Mouse (Mus musculus): ENCODE results near the gene Cacnb1. TPM values are rescaled to one million over a fixed set of nuclear protein-coding genes. Genes with fewer than 3 reads are reported as not detected.
A peak's percentile ranks its signal among the peaks of the same experiment; 100 is the strongest.

Gene Cacnb1
- polyA plus RNA-seq, 1 experiment: 79.4 TPM

DNA sequence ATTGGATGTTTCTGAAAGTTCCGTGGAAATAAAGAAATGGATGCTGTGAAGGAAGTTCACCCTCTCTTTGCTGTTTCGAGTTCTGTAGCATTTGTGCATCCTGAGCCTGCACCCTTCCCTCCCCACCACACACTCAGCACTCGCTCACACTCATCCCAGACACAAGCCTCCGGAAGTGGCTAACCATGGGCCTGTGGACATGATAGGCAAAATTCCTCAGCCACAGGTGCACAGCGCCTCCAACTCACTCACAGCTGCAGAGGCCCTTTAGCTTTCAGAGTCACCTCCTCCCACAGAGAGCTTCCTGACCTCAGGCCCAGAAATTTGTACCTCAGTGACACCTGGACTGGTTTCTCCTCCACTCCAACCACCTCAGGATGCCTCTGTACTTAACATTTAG is 45.0 kb downstream of the Cacnb1 start:
- Histone ChIP-seq H3K27ac (ENCODE audit: control insufficient read depth, insufficient read depth, low read depth, low read length) (no peak overlapping the region), H3K4me1 (ENCODE audit: control insufficient read depth, insufficient read depth, low read length) (0 out of 2 replicates have a peak, but pooled peaks cover 2% of the 10 kb centered on the region), H3K36me3 (ENCODE audit: control insufficient read depth, insufficient read depth, low read length) (no peaks in the 10 kb centered on the region), H3K4me3 (ENCODE audit: control insufficient read depth, low read depth, low read length) (no peak overlapping the region), H3K27me3 (ENCODE audit: control insufficient read depth, insufficient read depth, low read length) (no peaks in the 10 kb centered on the region)
- no peak for TF ChIP-seq POLR2A (IDR thresholded peaks at IDR 0.05; ENCODE audit: control insufficient read depth, low read depth, low read length)

DNA sequence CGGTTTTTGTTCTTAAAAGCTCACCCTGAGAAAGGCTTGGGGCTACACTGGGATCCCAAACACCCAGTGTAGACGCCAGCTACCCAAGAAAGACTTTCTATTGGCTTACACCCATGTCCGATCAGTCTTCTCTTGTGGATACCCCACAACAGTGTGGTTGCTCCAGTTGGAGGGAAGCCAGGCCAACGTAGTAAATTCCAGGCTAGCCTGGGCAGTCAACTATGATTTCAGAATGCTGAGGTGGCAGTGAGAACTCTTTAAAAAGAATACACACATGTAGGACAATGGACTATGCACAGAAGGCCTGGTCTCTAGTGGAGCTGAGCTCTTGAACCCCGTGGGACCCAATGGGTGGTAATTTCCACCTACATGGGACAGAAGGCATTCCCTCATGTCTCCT is 48.1 kb downstream of the Cacnb1 start:
- Histone ChIP-seq H3K4me1 (ENCODE audit: control insufficient read depth, insufficient read depth, low read length) (0 out of 2 replicates have a peak, but pooled peaks cover 2% of the 10 kb centered on the region), H3K4me3 (ENCODE audit: control insufficient read depth, low read depth, low read length) (peak overlapping the region; percentile 16; the same call in 1 of the 2 replicates), H3K27ac (ENCODE audit: control insufficient read depth, insufficient read depth, low read depth, low read length) (no peak overlapping the region), H3K36me3 (ENCODE audit: control insufficient read depth, insufficient read depth, low read length) (no peaks in the 10 kb centered on the region), H3K27me3 (ENCODE audit: control insufficient read depth, insufficient read depth, low read length) (no peaks in the 10 kb centered on the region)
- no peak for TF ChIP-seq CTCF (IDR thresholded peaks at IDR 0.05; ENCODE audit: control insufficient read depth, insufficient read depth, insufficient replicate concordance, low read depth, low read length)
- no peak for TF ChIP-seq POLR2A (IDR thresholded peaks at IDR 0.05; ENCODE audit: control insufficient read depth, low read depth, low read length)

GRCm38 (mm10) chr11:97974141-97974540 is 48.7 kb downstream of the Cacnb1 start:
- H3K27ac ChIP-seq (ENCODE audit: control insufficient read depth, insufficient read depth, low read depth, low read length): no peak overlapping the region

GRCm38 (mm10) chr11:97972434-97972833 is 50.4 kb downstream of the Cacnb1 start:
- H3K27ac ChIP-seq (ENCODE audit: control insufficient read depth, insufficient read depth, low read depth, low read length): no peak overlapping the region
- TF ChIP-seq CTCF (IDR thresholded peaks at IDR 0.05; ENCODE audit: control insufficient read depth, insufficient read depth, insufficient replicate concordance, low read depth, low read length): no peak
- TF ChIP-seq POLR2A (IDR thresholded peaks at IDR 0.05; ENCODE audit: control insufficient read depth, low read depth, low read length): no peak
- H3K27me3 ChIP-seq (ENCODE audit: control insufficient read depth, insufficient read depth, low read length): no peaks in the 10 kb centered on the region
- no peak overlapping the region for H3K4me3 ChIP-seq (ENCODE audit: control insufficient read depth, low read depth, low read length)
- no peaks in the 10 kb centered on the region for H3K4me1 ChIP-seq (ENCODE audit: control insufficient read depth, insufficient read depth, low read length)
- H3K36me3 ChIP-seq (ENCODE audit: control insufficient read depth, insufficient read depth, low read length): no peaks in the 10 kb centered on the region

More at GRCm38 (mm10) chr11:97974141-97974540, 48.7 kb downstream of the Cacnb1 start:
- Histone ChIP-seq H3K4me1 (ENCODE audit: control insufficient read depth, insufficient read depth, low read length) (0 out of 2 replicates have a peak, but pooled peaks cover 2% of the 10 kb centered on the region), H3K4me3 (ENCODE audit: control insufficient read depth, low read depth, low read length) (peak overlapping the region; percentile 16; the same call in 1 of the 2 replicates), H3K36me3 (ENCODE audit: control insufficient read depth, insufficient read depth, low read length) (no peaks in the 10 kb centered on the region), H3K27me3 (ENCODE audit: control insufficient read depth, insufficient read depth, low read length) (no peaks in the 10 kb centered on the region)
- TF ChIP-seq POLR2A (IDR thresholded peaks at IDR 0.05; ENCODE audit: control insufficient read depth, low read depth, low read length) (no peak), CTCF (IDR thresholded peaks at IDR 0.05; ENCODE audit: control insufficient read depth, insufficient read depth, insufficient replicate concordance, low read depth, low read length) (no peak)

- no peak overlapping the region for H3K27ac ChIP-seq (ENCODE audit: control insufficient read depth, insufficient read depth, low read depth, low read length)
- H3K4me1 ChIP-seq (ENCODE audit: control insufficient read depth, insufficient read depth, low read length): no peaks in the 10 kb centered on the region
- no peak for TF ChIP-seq CTCF (IDR thresholded peaks at IDR 0.05; ENCODE audit: control insufficient read depth, insufficient read depth, insufficient replicate concordance, low read depth, low read length)
- TF ChIP-seq POLR2A (IDR thresholded peaks at IDR 0.05; ENCODE audit: control insufficient read depth, low read depth, low read length): no peak
These were observed 51.6 kb downstream of the Cacnb1 start for GRCm38 (mm10) chr11:97971232-97971631.

GRCm38 (mm10) chr11:97970771-97971170 is 52.1 kb downstream of the Cacnb1 start:
- Histone ChIP-seq H3K4me1 (ENCODE audit: control insufficient read depth, insufficient read depth, low read length) (no peaks in the 10 kb centered on the region), H3K27ac (ENCODE audit: control insufficient read depth, insufficient read depth, low read depth, low read length) (no peak overlapping the region), H3K4me3 (ENCODE audit: control insufficient read depth, low read depth, low read length) (no peak overlapping the region), H3K36me3 (ENCODE audit: control insufficient read depth, insufficient read depth, low read length) (no peaks in the 10 kb centered on the region), H3K27me3 (ENCODE audit: control insufficient read depth, insufficient read depth, low read length) (no peaks in the 10 kb centered on the region)
- TF ChIP-seq POLR2A (IDR thresholded peaks at IDR 0.05; ENCODE audit: control insufficient read depth, low read depth, low read length): no peak
- no peak for TF ChIP-seq CTCF (IDR thresholded peaks at IDR 0.05; ENCODE audit: control insufficient read depth, insufficient read depth, insufficient replicate concordance, low read depth, low read length)

More at GRCm38 (mm10) chr11:97971232-97971631, 51.6 kb downstream of the Cacnb1 start:
- Histone ChIP-seq H3K27me3 (ENCODE audit: control insufficient read depth, insufficient read depth, low read length) (no peaks in the 10 kb centered on the region), H3K36me3 (ENCODE audit: control insufficient read depth, insufficient read depth, low read length) (no peaks in the 10 kb centered on the region), H3K4me3 (ENCODE audit: control insufficient read depth, low read depth, low read length) (no peak overlapping the region)

- Histone ChIP-seq H3K27me3 (ENCODE audit: control insufficient read depth, insufficient read depth, low read length) (no peaks in the 10 kb centered on the region), H3K27ac (ENCODE audit: control insufficient read depth, insufficient read depth, low read depth, low read length) (no peak overlapping the region), H3K4me3 (ENCODE audit: control insufficient read depth, low read depth, low read length) (no peak overlapping the region), H3K4me1 (ENCODE audit: control insufficient read depth, insufficient read depth, low read length) (no peaks in the 10 kb centered on the region), H3K36me3 (ENCODE audit: control insufficient read depth, insufficient read depth, low read length) (no peaks in the 10 kb centered on the region)
- TF ChIP-seq CTCF (IDR thresholded peaks at IDR 0.05; ENCODE audit: control insufficient read depth, insufficient read depth, insufficient replicate concordance, low read depth, low read length) (no peak), POLR2A (IDR thresholded peaks at IDR 0.05; ENCODE audit: control insufficient read depth, low read depth, low read length) (no peak)
These were observed 54.4 kb downstream of the Cacnb1 start for GRCm38 (mm10) chr11:97968385-97968784.

DNA sequence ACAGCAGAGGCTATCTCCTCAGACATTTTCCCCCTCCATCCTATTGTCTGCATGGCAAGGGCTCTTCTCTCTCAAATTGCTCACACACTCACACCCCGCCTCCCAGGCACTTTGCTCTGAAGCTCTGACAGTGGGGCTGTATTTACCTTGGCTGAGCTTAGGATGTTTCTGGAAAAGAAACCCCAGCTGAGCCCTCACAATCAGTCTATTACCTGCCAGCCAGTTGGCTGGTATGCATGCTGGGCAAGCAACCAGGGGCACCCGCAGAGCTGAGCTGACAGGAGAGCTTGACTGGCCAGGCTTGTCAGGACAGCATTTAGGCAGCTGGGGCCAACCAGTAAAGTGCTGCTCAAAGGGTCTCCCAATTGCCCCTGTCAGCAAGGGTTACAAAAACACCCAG is 55.7 kb downstream of the Cacnb1 start:
- H3K27me3 ChIP-seq (ENCODE audit: control insufficient read depth, insufficient read depth, low read length): no peaks in the 10 kb centered on the region
- TF ChIP-seq CTCF (IDR thresholded peaks at IDR 0.05; ENCODE audit: control insufficient read depth, insufficient read depth, insufficient replicate concordance, low read depth, low read length): no peak
- TF ChIP-seq POLR2A (IDR thresholded peaks at IDR 0.05; ENCODE audit: control insufficient read depth, low read depth, low read length): no peak
- no peak overlapping the region for H3K4me3 ChIP-seq (ENCODE audit: control insufficient read depth, low read depth, low read length)
- H3K36me3 ChIP-seq (ENCODE audit: control insufficient read depth, insufficient read depth, low read length): no peaks in the 10 kb centered on the region
- H3K4me1 ChIP-seq (ENCODE audit: control insufficient read depth, insufficient read depth, low read length): no peaks in the 10 kb centered on the region
- H3K27ac ChIP-seq (ENCODE audit: control insufficient read depth, insufficient read depth, low read depth, low read length): no peak overlapping the region

Measured in testis, adult 2 months (tissue).